Mouse (Mus musculus) gastrocnemius, postnatal 4 days (tissue): Measurements from ENCODE around the gene Npw. TPM values are rescaled to one million over a fixed set of nuclear protein-coding genes. Genes with fewer than 3 reads are reported as not detected.
"Not testable (repeated sequence)": the region's sequence is repeated elsewhere in the genome, so short reads cannot be mapped to it uniquely, and the experiment has no call there.

ENCODE experiments used
- DNase-seq, 2 experiments: peaks; one replicate each; pipeline ENCODE4 v3.0.0; 2021 to 2022; ENCODE audit warnings: low spot score in 2 of 2, mixed read lengths in 2 of 2
- total RNA-seq, 2 experiments: library from RNA; stranded (reverse); gene quantifications; 2 replicates each; pipeline ENCODE4 v1.2.3; 2021

Npw gene
- total RNA-seq, 2 experiments from 2014 or later = not detected

GRCm38 (mm10) chr17:24672141-24672540, 13.9 kb upstream of the Npw start:
- DNase-seq = no peak

- DNase-seq = no peak
Measured at GRCm38 (mm10) chr17:24671346-24671745, 13.1 kb upstream of the Npw start.

GRCm38 (mm10) chr17:24670246-24670844, 12.1 kb upstream of the Npw start:
- DNase-seq = no peak

GRCm38 (mm10) chr17:24669545-24670245, 11.4 kb upstream of the Npw start, which contains the start of gene Zfp598:
Gene Zfp598 (plus strand): TSS chr17:24669687.
- DNase-seq = peak; percentile 90 to 98

- not testable (repeated sequence) for DNase-seq
Measured at GRCm38 (mm10) chr17:24669214-24669544, 10.9 kb upstream of the Npw start.

- DNase-seq = no peak
Measured at GRCm38 (mm10) chr17:24667416-24667815, 9.2 kb upstream of the Npw start.

GRCm38 (mm10) chr17:24667011-24667410, 8.8 kb upstream of the Npw start:
- not testable (repeated sequence) for DNase-seq

GRCm38 (mm10) chr17:24654969-24655368, 3.3 kb downstream of the Npw start:
- DNase-seq = no peak

GRCm38 (mm10) chr17:24653967-24654710, 4.1 kb downstream of the Npw start:
- peak; percentile 68 to 82 for DNase-seq

- no peak for DNase-seq
Measured at GRCm38 (mm10) chr17:24651835-24652234, 6.4 kb downstream of the Npw start.

GRCm38 (mm10) chr17:24650766-24651165, 7.5 kb downstream of the Npw start:
- DNase-seq = no peak

- peak in 1 of 2 experiments; percentile 72 for DNase-seq
Measured at GRCm38 (mm10) chr17:24650070-24650616, 8.1 kb downstream of the Npw start, which contains the start of gene Slc9a3r2. Gene Slc9a3r2 (minus strand): TSS chr17:24650327.

- DNase-seq = peak in 1 of 2 experiments; percentile 60
Measured at GRCm38 (mm10) chr17:24649581-24650069, 8.6 kb downstream of the Npw start.

- no peak for DNase-seq
Measured at GRCm38 (mm10) chr17:24648731-24649377, 9.4 kb downstream of the Npw start.

GRCm38 (mm10) chr17:24647493-24647892, 10.8 kb downstream of the Npw start:
- no peak for DNase-seq

GRCm38 (mm10) chr17:24646381-24646780, 11.9 kb downstream of the Npw start:
- no peak for DNase-seq

GRCm38 (mm10) chr17:24645916-24646315, 12.3 kb downstream of the Npw start:
- DNase-seq = no peak

- DNase-seq = no peak
Measured at GRCm38 (mm10) chr17:24644875-24645721, 13.2 kb downstream of the Npw start.

GRCm38 (mm10) chr17:24644030-24644715, 14.1 kb downstream of the Npw start:
- no peak for DNase-seq
